Comparison of ENCODE assay signal across 8 mouse cellular contexts in the genomic region with DNA sequence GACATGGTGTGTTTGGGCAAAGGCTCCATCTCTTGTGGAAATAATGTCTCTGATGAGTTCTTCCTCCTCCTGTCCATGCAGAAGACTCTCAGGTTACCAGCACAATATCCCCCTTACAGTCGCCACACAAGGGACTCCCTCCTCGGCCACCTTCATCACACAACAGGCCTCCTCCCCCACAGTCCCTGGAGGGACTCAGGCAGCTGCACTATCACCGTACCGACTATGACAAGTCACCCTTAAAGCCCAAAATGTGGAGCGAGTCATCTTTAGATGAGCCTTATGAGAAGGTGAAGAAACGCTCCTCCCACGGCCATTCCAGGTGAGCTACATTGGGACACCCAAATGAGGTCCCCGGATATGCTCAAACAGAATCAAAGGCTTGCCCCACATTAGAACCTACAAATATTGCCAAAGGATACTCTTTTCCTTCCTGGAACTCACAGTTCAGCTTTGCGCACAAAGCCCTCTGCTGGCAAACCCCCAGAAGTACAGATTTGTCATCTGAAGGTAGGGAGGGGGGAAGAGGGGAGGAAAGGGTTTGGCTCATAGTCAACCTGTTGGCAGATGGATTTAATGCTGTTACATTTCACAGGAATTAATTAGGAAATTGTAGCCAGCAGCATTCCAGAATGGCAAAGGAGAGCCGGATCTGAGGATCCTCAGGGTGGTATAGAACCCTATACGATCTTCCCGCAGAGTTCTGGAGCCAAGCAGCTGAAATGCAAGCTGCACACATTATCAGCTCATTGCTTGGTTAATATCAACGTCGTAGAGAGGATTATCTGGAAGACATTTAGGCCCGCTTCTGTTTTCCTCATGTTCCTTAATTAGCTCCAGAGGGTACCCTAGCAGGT. TPM values are rescaled to one million over a fixed set of nuclear protein-coding genes. Genes with fewer than 3 reads are reported as not detected.
DNase-seq lines count a peak whose midpoint lies in the region; ATAC-seq lines count a peak whose summit lies in the region.

No protein-coding gene starts in this region.

- no peak for ATAC-seq in limb, embryonic 12.5 days (ENCODE audit: insufficient number of reproducible peaks, insufficient read depth, low FRiP score, low TSS enrichment, low read depth)

- peaks cover 38% of the 10 kb centered on the region for H3K4me1 ChIP-seq in limb, embryonic 12.5 days (replicated peaks)

- H3K36me3 ChIP-seq in limb, embryonic 12.5 days: peaks cover 100% of the 10 kb centered on the region

- H3K9me3 ChIP-seq in limb, embryonic 12.5 days: no peaks in the 10 kb centered on the region

- peak; percentile 21 to 41 for DNase-seq in B cell, adult 2 months
- peak; percentile 74 for DNase-seq in NIH3T3 (ENCODE audit: low read depth)
- peak; percentile 84 for DNase-seq in cerebellum, adult 9-11 months
- peak; percentile 22 to 41 for DNase-seq in frontal cortex, postnatal 25 days (ENCODE audit: low spot score in 2 of 2)
- peak; percentile 54 to 64 for DNase-seq in kidney, adult 8-10 months
- peak; percentile 52 for DNase-seq in naive thymus-derived CD4-positive, alpha-beta T cell, adult 2 months (ENCODE audit: low read depth)
- peak; percentile 51 for DNase-seq in thymus, postnatal 25 days

- H3K27me3 ChIP-seq in limb, embryonic 12.5 days: no peaks in the 10 kb centered on the region

- no peak overlapping the region for H3K4me2 ChIP-seq in limb, embryonic 12.5 days

- 35% methylated on average over 15 of the region's 15 CpGs for WGBS in limb, embryonic 12.5 days

- H3K4me3 ChIP-seq in limb, embryonic 12.5 days (replicated peaks): no peak overlapping the region

- H3K9ac ChIP-seq in limb, embryonic 12.5 days (replicated peaks): no peak overlapping the region

- H3K27ac ChIP-seq in limb, embryonic 12.5 days: peak overlapping the region; percentile 62

RNA-seq across cellular contexts. Expression of gene Prpf18, which starts 50.7 kb away (rescaled TPM):
- polyA plus RNA-seq in limb, embryonic 12.5 days (2016; fragmentation: Nextera tagmentation; extraction: Ambion mirVana): 42.7 and 44.6 TPM in 2 replicates

Comparison
In these comparisons a context has a peak if more than half of its experiments do, and no peak if none do; other contexts are left out.
1. DNase-seq: peak in every context shown above with its lines; median percentile 84 in cerebellum, adult 9-11 months; 74 in NIH3T3; 59 in kidney, adult 8-10 months; 52 in naive thymus-derived CD4-positive, alpha-beta T cell, adult 2 months; 51 in thymus, postnatal 25 days; 32 in frontal cortex, postnatal 25 days; 31 in B cell, adult 2 months.